Mouse (Mus musculus) ES-E14 (cell line): Measurements from ENCODE around the gene Spag17. TPM values are rescaled to one million over a fixed set of nuclear protein-coding genes. Genes with fewer than 3 reads are reported as not detected.

Experiments used
- DNase-seq: peaks from one replicate; pipeline ENCODE4 v3.0.0-alpha.2; 2013; ENCODE audit warnings: low read depth, low spot score
- H3K27ac ChIP-seq: 2 replicates; pipeline ENCODE4 v1.5.1; 2012; ENCODE audit warnings: low read depth, mild to moderate bottlenecking, low read length, moderate library complexity, mixed read lengths; ENCODE audit not compliant: poor library complexity, insufficient read depth, severe bottlenecking
- H3K36me3 ChIP-seq: 2 replicates; pipeline ENCODE4 v1.6.1; 2012; ENCODE audit warnings: mild to moderate bottlenecking, low read length, moderate library complexity, mixed read lengths; ENCODE audit not compliant: control insufficient read depth, poor library complexity, insufficient read depth, severe bottlenecking
- H3K4me1 ChIP-seq, 2 experiments: fragments of 150-350 bp in 1 of 2; sonication (generic) in 1 of 2; 2 replicates each; pipeline ENCODE4 v1.6.1; 2012; ENCODE audit warnings: low read length in 2 of 2, mild to moderate bottlenecking in 1 of 2, mixed read lengths in 1 of 2; ENCODE audit not compliant: control insufficient read depth in 2 of 2, insufficient read depth in 2 of 2, poor library complexity in 1 of 2
- H3K4me3 ChIP-seq, 2 experiments: fragments of 150-350 bp in 1 of 2; sonication (generic) in 1 of 2; 2 replicates each; pipeline ENCODE4 v1.5.1; 2012; ENCODE audit warnings: low read length in 2 of 2, low read depth in 1 of 2, mild to moderate bottlenecking in 1 of 2, mixed read lengths in 1 of 2; ENCODE audit not compliant: insufficient read depth in 1 of 2, poor library complexity in 1 of 2, severe bottlenecking in 1 of 2
- H3K9ac ChIP-seq: 2 replicates; pipeline ENCODE4 v1.6.1; 2012; ENCODE audit warnings: low read depth, mild to moderate bottlenecking, low read length, mixed read lengths; ENCODE audit not compliant: poor library complexity, insufficient read depth, severe bottlenecking
- H3K9me3 ChIP-seq: fragments of 150-350 bp; sonication (generic); 2 replicates; pipeline ENCODE4 v1.6.1; 2012; ENCODE audit warnings: low read depth, mild to moderate bottlenecking, low read length; ENCODE audit not compliant: control insufficient read depth, insufficient read depth
- CHD2 ChIP-seq: IDR thresholded peaks from 2 replicates; pipeline ENCODE4 v1.6.1; 2014; ENCODE audit warnings: mild to moderate bottlenecking, low read depth, low read length, inconsistent platforms
- HCFC1 ChIP-seq: IDR thresholded peaks from 2 replicates; pipeline ENCODE4 v1.6.1; 2012; ENCODE audit warnings: low read length, inconsistent platforms, borderline replicate concordance; ENCODE audit not compliant: insufficient read depth
- MAFK ChIP-seq: IDR thresholded peaks from 2 replicates; pipeline ENCODE4 v1.6.1; 2014; ENCODE audit warnings: mild to moderate bottlenecking, low read depth, low read length, inconsistent platforms; ENCODE audit not compliant: insufficient read depth
- ZC3H11A ChIP-seq: IDR thresholded peaks from 2 replicates; pipeline ENCODE4 v1.6.1; 2012; ENCODE audit warnings: low read depth, mild to moderate bottlenecking, inconsistent platforms, low read length, borderline replicate concordance
- ZNF384 ChIP-seq: IDR thresholded peaks from 2 replicates; pipeline ENCODE4 v1.6.1; 2012; ENCODE audit warnings: low read depth, low read length, inconsistent platforms
- in situ Hi-C, 2 experiments: fragments of 600-800 bp; cut with MboI; formaldehyde crosslinking; loops; one replicate each; pipeline ENCODE4 v1.15.1; 2025; ENCODE audit warnings: low sequenced_read_pairs in 2 of 2, inconsistent platforms in 1 of 2; ENCODE audit not compliant: unreplicated experiment in 2 of 2
- total RNA-seq: library from RNA; depleted of rRNA; stranded (reverse); fragments of 300-350 nt; gene quantifications from 2 replicates; pipeline ENCODE4 v1.2.3, GENCODE M21; 2012

Gene Spag17
- total RNA-seq, 1 experiment = 0.04 TPM

- peaks cover 29% of the 10 kb centered on the region for H3K36me3 ChIP-seq
- TF ChIP-seq ZNF384 (no peak), HCFC1 (no peak), ZC3H11A (no peak), MAFK (no peak), CHD2 (no peak)
- H3K9me3 ChIP-seq = no peaks in the 10 kb centered on the region
- H3K27ac ChIP-seq = no peak overlapping the region
- in situ Hi-C loops = loop anchor here in 1 of 2 experiments (25.0 kb wide), 1 partner anchor 1426 kb away; no protein-coding TSS in a partner anchor
- no peak for DNase-seq
- H3K4me3 ChIP-seq = peak overlapping the region; percentile 94 to 98; a peak in 3 of 4 replicates
- H3K4me1 ChIP-seq = peaks cover 0 to 3% of the 10 kb centered on the region in 2 experiments; a peak in 1 of 4 replicates
- H3K9ac ChIP-seq = peak overlapping the region; percentile 96; the same call in 1 of the 2 replicates
These were observed 275.7 kb downstream of the Spag17 start for GRCm38 (mm10) chr3:100160682-100161445.

DNA sequence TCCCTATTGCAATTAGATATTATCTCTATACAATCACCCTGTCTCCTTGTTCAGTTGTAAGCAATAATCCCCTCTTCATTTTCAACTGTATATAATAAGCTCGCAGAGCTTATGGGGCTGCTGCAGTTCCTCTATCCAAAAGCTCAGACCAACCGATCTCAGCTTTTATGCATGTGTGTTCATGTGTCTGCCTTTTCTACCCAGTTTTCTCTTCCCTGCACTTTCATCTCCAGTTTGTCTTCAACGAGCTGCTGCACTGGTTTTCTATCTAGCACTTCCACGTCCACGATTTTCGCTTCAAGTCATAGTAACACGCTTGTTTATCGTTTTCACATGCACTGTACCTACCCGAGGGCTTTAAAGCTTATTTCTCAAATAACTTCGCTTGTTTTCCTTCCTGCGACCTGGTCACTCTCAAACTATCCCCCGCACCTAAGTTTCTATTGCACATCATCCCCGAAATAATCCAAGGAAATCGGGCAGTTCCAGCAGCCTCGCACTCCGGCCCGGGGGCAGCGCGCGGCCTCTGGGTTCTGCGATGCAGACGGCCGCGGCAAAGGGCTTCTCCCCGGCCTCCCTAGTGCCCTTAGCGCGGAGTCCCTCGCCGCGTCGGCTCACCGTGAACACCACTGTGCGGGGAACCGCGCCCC is 276.6 kb downstream of the Spag17 start:
- H3K4me3 ChIP-seq = peak overlapping the region; percentile 94 to 98
- no peaks in the 10 kb centered on the region for H3K9me3 ChIP-seq
- H3K4me1 ChIP-seq = peaks cover 0 to 3% of the 10 kb centered on the region in 2 experiments; a peak in 1 of 4 replicates
- peaks cover 20% of the 10 kb centered on the region for H3K36me3 ChIP-seq
- no peak for DNase-seq
- no peak for TF ChIP-seq MAFK
- no peak for TF ChIP-seq ZC3H11A
- no peak for TF ChIP-seq ZNF384
- no peak for TF ChIP-seq HCFC1
- TF ChIP-seq CHD2 = no peak
- H3K9ac ChIP-seq = peak overlapping the region; percentile 96
- in situ Hi-C loops = loop anchor here in 1 of 2 experiments (25.0 kb wide), 1 partner anchor 1426 kb away; no protein-coding TSS in a partner anchor
- no peak overlapping the region for H3K27ac ChIP-seq

GRCm38 (mm10) chr3:100162315-100163105 is 277.3 kb downstream of the Spag17 start, which contains the start of the genes Gdap2 and Wdr3:
TSS of gene Gdap2 (plus strand) at chr3:100162381.
TSS of gene Wdr3 (minus strand) at chr3:100162407.
- Histone ChIP-seq H3K36me3 (peaks cover 15% of the 10 kb centered on the region), H3K4me3 (peak within 1 kb of the TSS; percentile 94 to 98), H3K4me1 (peaks cover 0 to 3% of the 10 kb centered on the region in 2 experiments; a peak in 1 of 4 replicates), H3K27ac (no peak within 1 kb of the TSS), H3K9me3 (no peaks in the 10 kb centered on the region), H3K9ac (peak within 1 kb of the TSS; percentile 96)
- DNase-seq = peak; percentile 87
- in situ Hi-C loops = loop anchor here in 1 of 2 experiments (25.0 kb wide), 1 partner anchor 1425 kb away; no protein-coding TSS in a partner anchor
- TF ChIP-seq HCFC1 (peak; percentile 74; the same call in 1 of the 2 replicates), ZNF384 (no peak), ZC3H11A (no peak), CHD2 (0 out of 2 replicates have a peak, but pooled peaks have one; percentile 62), MAFK (no peak)

- no peaks in the 10 kb centered on the region for H3K9me3 ChIP-seq
- peaks cover 0 to 3% of the 10 kb centered on the region in 2 experiments; a peak in 1 of 4 replicates for H3K4me1 ChIP-seq
- no peak overlapping the region for H3K9ac ChIP-seq
- in situ Hi-C loops = loop anchor here in 1 of 2 experiments (25.0 kb wide), 1 partner anchor 1424 kb away; no protein-coding TSS in a partner anchor
- TF ChIP-seq MAFK (no peak), ZNF384 (no peak), CHD2 (no peak), HCFC1 (no peak), ZC3H11A (no peak)
- DNase-seq = no peak
- no peak overlapping the region for H3K4me3 ChIP-seq
- H3K36me3 ChIP-seq = peaks cover 12% of the 10 kb centered on the region
- no peak overlapping the region for H3K27ac ChIP-seq
These were observed 278.4 kb downstream of the Spag17 start for GRCm38 (mm10) chr3:100163556-100163955.
